Mouse (Mus musculus) neutrophil, adult 5-6 weeks (primary cell): ENCODE measurements around the gene Coq8b. TPM values are rescaled to one million over a fixed set of nuclear protein-coding genes. Genes with fewer than 3 reads are reported as not detected.
"Not testable (repeated sequence)": the region's sequence is repeated elsewhere in the genome, so short reads cannot be mapped to it uniquely, and the experiment has no call there.

Experiments used
- ATAC-seq: fragments of 151-379, 151-347 bp; 2 replicates; pipeline ENCODE4 v1.8.0; 2017; ENCODE audit warnings: mild to moderate bottlenecking, moderate TSS enrichment; ENCODE audit not compliant: insufficient number of reproducible peaks, poor library complexity, low FRiP score, severe bottlenecking; ENCODE audit errors: extremely low read depth
- total RNA-seq: library from RNA; stranded (forward); fragments of 200-1000 nt; gene quantifications from 2 replicates; pipeline ENCODE4 v1.2.3, GENCODE M21; 2017

Coq8b gene
- total RNA-seq, 1 experiment from 2014 or later, result 32.5 TPM

GRCm38 (mm10) chr7:27227676-27228075 lies 5.1 kb upstream of the Coq8b start:
- no peak for ATAC-seq

- peak; percentile 84 for ATAC-seq
Observed at GRCm38 (mm10) chr7:27228281-27228821, 4.5 kb upstream of the Coq8b start, which contains the start of gene Itpkc. Itpkc (minus strand) TSS chr7:27228661.

GRCm38 (mm10) chr7:27228865-27229264 lies 4.0 kb upstream of the Coq8b start:
- ATAC-seq, result no peak

- ATAC-seq, result no peak
Observed at GRCm38 (mm10) chr7:27230781-27231180, 2.0 kb upstream of the Coq8b start.

- ATAC-seq, result no peak
Observed at GRCm38 (mm10) chr7:27231693-27232331, 1.0 kb upstream of the Coq8b start.

- no peak for ATAC-seq
Observed at GRCm38 (mm10) chr7:27233300-27233699, 477 bp downstream of the Coq8b start.

GRCm38 (mm10) chr7:27235726-27236125 lies 2.9 kb downstream of the Coq8b start:
- no peak for ATAC-seq

GRCm38 (mm10) chr7:27237527-27237926 lies 4.7 kb downstream of the Coq8b start:
- ATAC-seq, result no peak

- peak; percentile 59; the same call in 1 of the 2 replicates for ATAC-seq
Observed at GRCm38 (mm10) chr7:27238568-27238967, 5.7 kb downstream of the Coq8b start.

- no peak for ATAC-seq
Observed at GRCm38 (mm10) chr7:27243211-27243610, 10.4 kb downstream of the Coq8b start.

GRCm38 (mm10) chr7:27244088-27244487 lies 11.3 kb downstream of the Coq8b start:
- not testable (repeated sequence) for ATAC-seq

GRCm38 (mm10) chr7:27249146-27249545 lies 16.3 kb downstream of the Coq8b start:
- ATAC-seq, result no peak

- ATAC-seq, result no peak
Observed at GRCm38 (mm10) chr7:27249928-27250327, 17.1 kb downstream of the Coq8b start.

- no peak for ATAC-seq
Observed at GRCm38 (mm10) chr7:27251946-27252345, 19.1 kb downstream of the Coq8b start.

GRCm38 (mm10) chr7:27255721-27256120 lies 22.9 kb downstream of the Coq8b start:
- no peak for ATAC-seq

GRCm38 (mm10) chr7:27257046-27257851 lies 24.4 kb downstream of the Coq8b start:
- ATAC-seq, result no peak

GRCm38 (mm10) chr7:27257852-27258204 lies 25.0 kb downstream of the Coq8b start:
- ATAC-seq, result no peak

GRCm38 (mm10) chr7:27258205-27258899 lies 25.5 kb downstream of the Coq8b start, which contains the start of gene Numbl:
Numbl (plus strand) TSS chr7:27258433.
- ATAC-seq, result peak; percentile 79

GRCm38 (mm10) chr7:27259271-27259721 lies 26.5 kb downstream of the Coq8b start:
- ATAC-seq, result no peak
